Mouse (Mus musculus): ENCODE data around the gene Slc17a6. TPM values are rescaled to one million over a fixed set of nuclear protein-coding genes. Genes with fewer than 3 reads are reported as not detected.
A peak's percentile ranks its signal among the peaks of the same experiment; 100 is the strongest.

Slc17a6 gene
- total RNA-seq (2021), result 10 to 100 TPM; 21.3 to 31.2 TPM
- long read RNA-seq, experiment 1, full-length matches to known transcripts, result 8 of 11 reads
- long read RNA-seq, experiment 1, partial matches to known transcripts, result 2 of 11 reads
- long read RNA-seq, experiment 1, other reads (novel, unspliced or antisense), result 1 of 11 reads
- long read RNA-seq, experiment 2, full-length matches to known transcripts, result 8 of 9 reads
- long read RNA-seq, experiment 2, partial matches to known transcripts, result 1 of 9 reads
- long read RNA-seq, experiment 2, other reads (novel, unspliced or antisense), result 0 of 9 reads

- peak; percentile 57 to 60 for DNase-seq (ENCODE audit: low spot score in 2 of 2)
Measured at GRCm38 (mm10) chr7:51621694-51622145, at the start of gene Slc17a6. TSS of gene Slc17a6 (plus strand) at chr7:51622006.

- DNase-seq (ENCODE audit: low spot score in 2 of 2), result peak in 1 of 2 experiments; percentile 48
Measured at GRCm38 (mm10) chr7:51600021-51600420, 21.8 kb upstream of the Slc17a6 start.

DNA sequence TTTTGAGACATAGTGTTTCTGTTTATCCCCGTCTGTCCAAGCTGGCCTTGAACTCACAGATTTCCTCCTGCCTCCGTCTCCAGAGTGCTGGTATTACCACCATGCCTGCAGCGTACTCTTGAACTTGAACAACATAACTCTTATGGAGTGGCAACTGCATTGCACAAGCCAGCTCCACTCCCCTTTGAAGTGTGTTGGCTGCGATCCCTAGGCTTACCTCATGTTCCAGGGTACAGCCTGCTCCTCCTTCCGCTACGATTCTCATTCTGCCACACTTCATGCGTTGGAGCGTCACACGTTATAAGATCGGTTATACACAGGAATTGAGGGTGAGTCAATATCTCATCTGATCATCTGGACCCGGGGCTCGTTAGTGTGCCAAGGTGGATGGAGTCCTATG is 18.1 kb upstream of the Slc17a6 start:
- DNase-seq (ENCODE audit: low spot score in 2 of 2), result no peak

GRCm38 (mm10) chr7:51614404-51614803 is 7.4 kb upstream of the Slc17a6 start:
- no peak for DNase-seq (ENCODE audit: low spot score in 2 of 2)

DNA sequence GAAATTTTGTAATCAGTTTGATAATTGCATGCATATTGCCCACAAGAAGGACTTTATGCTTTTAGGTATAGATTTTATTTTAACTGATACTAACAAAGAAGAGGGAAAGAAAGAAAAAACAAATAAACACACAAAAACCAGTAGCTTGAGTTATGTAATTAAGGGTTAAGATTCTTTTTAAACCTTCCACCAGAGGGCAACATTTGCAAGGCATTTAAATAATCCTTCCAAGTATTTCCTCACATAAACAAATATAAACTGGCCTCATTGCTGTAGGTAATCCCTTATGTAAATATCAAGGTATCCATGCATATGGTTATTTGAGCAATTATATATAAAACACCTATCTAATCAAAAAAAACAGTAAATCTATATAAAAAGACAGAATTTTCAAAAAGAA is 3.9 kb upstream of the Slc17a6 start:
- DNase-seq (ENCODE audit: low spot score in 2 of 2), result peak in 1 of 2 experiments; percentile 71

DNA sequence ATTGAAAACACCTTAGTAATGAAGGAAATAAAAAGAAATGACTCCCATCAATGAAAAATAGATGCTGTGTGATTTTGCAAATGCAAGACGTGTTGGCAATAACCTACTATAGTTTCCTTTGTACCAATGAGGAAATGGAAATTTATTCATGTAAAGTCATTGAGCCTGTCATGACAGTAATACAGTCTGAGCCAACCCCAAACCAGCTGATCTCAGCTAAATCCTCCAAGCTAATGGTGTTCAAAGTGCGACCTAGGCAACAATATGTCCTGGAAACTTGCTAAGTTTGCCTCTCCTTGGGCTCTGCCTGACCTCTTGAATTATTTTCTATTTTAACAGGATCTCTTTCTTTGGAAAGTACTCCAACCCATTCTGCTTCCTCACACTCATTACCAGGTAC is 3.4 kb upstream of the Slc17a6 start:
- no peak for DNase-seq (ENCODE audit: low spot score in 2 of 2)

DNA sequence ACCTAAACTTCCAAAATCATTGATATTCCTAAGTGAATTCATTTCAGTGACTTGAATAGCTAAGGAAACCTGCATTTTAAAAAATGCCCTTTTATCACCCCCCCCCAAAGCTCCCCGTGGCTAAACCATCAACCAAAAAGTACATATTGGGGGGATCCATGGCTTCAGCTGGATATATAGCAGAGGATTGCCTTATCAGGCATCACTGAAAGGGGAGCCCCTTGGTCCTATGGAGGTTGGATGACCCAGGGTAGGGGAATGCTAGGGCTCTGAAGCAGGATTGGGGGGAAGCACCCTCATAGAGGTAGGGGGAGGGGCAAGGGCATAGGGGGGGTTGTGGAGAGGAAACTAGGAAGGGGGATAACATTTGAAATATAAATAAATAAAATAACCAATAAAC is 1.8 kb upstream of the Slc17a6 start:
- no peak for DNase-seq (ENCODE audit: low spot score in 2 of 2)

DNA sequence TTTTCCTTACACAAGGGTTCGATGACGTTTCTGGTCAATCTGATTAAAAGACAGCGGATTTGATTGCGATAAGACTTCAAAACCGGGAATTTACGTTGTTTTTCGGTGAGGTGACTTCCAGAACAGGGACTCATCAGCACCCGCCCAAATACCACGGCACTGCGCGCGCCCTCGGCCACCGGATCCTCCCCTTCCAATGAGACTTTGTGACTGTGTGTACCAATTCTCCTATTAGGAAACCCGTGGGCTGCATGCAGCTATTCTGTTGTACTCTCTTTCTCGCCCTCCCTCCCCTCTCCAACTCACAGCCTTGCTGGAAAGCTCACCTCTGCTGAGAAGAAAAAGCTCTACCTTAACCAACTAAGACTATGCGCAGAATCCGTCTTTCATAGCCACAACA is 390 bp downstream of the Slc17a6 start:
- peak; percentile 47 to 56 for DNase-seq (ENCODE audit: low spot score in 2 of 2)

DNA sequence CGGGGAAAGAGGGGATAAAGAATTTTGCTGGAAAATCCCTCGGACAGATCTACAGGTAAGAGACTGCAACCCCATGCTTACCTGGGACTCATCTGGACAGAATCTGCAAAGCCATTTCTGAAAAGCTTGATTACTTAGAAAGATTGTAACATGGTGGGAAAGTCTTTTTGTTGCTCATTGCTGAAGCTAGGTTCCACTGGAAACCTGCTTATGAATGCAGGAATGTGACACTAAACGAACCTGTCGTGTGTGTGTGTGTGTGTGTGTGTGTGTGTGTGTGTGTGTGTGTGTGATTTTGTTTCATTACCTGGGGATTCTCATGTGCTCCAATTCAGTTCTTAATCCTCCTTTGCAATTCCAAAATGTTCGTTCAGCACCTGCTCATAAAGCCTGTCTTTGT is 860 bp downstream of the Slc17a6 start:
- no peak for DNase-seq (ENCODE audit: low spot score in 2 of 2)

- no peak for DNase-seq (ENCODE audit: low spot score in 2 of 2)
Measured at GRCm38 (mm10) chr7:51624336-51624897, 2.6 kb downstream of the Slc17a6 start.

GRCm38 (mm10) chr7:51625161-51625560 is 3.4 kb downstream of the Slc17a6 start:
- peak in 1 of 2 experiments; percentile 44 for DNase-seq (ENCODE audit: low spot score in 2 of 2)

- DNase-seq (ENCODE audit: low spot score in 2 of 2), result peak in 1 of 2 experiments; percentile 13
Measured at GRCm38 (mm10) chr7:51625591-51626255, 3.9 kb downstream of the Slc17a6 start.

- no peak for DNase-seq (ENCODE audit: low spot score in 2 of 2)
Measured at GRCm38 (mm10) chr7:51626451-51627000, 4.7 kb downstream of the Slc17a6 start.

- DNase-seq (ENCODE audit: low spot score in 2 of 2), result peak in 1 of 2 experiments; percentile 22
Measured at GRCm38 (mm10) chr7:51627001-51627631, 5.3 kb downstream of the Slc17a6 start.

- no peak for DNase-seq (ENCODE audit: low spot score in 2 of 2)
Measured at GRCm38 (mm10) chr7:51627666-51628065, 5.9 kb downstream of the Slc17a6 start.

GRCm38 (mm10) chr7:51628349-51628748 is 6.5 kb downstream of the Slc17a6 start:
- no peak for DNase-seq (ENCODE audit: low spot score in 2 of 2)

DNA sequence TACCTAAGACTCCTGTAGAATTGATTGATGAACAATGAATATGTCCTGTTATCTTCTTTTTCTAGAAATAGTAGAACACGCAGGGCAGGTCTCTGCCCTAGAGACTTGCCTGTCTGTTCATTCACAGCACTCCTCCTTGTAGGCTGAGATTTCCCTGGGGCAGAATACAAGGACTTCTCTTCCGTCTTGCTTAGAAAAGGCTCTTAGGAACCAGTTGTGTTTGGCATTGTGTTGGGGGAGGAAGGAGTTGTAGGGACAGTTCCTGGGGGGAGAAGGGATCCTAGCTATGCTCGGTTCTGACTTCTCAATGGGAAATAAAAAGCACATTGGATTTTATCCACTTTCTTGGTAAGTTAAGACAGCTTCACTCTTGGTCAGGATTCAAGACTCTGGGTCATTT is 7.4 kb downstream of the Slc17a6 start:
- DNase-seq (ENCODE audit: low spot score in 2 of 2), result no peak

- DNase-seq (ENCODE audit: low spot score in 2 of 2), result no peak
Measured at GRCm38 (mm10) chr7:51631171-51631570, 9.4 kb downstream of the Slc17a6 start.

GRCm38 (mm10) chr7:51632543-51633229 is 10.9 kb downstream of the Slc17a6 start:
- DNase-seq (ENCODE audit: low spot score in 2 of 2), result no peak

- no peak for DNase-seq (ENCODE audit: low spot score in 2 of 2)
Measured at GRCm38 (mm10) chr7:51633230-51633844, 11.5 kb downstream of the Slc17a6 start.
